Mouse (Mus musculus) spleen, postnatal 14 days (tissue): ENCODE results near the gene Olfr586.

Experiments
- DNase-seq, 2 experiments: peaks; one replicate each; pipeline ENCODE4 v3.0.0; 2021 to 2022; ENCODE audit warnings: low spot score in 2 of 2

The Olfr586 gene

DNA sequence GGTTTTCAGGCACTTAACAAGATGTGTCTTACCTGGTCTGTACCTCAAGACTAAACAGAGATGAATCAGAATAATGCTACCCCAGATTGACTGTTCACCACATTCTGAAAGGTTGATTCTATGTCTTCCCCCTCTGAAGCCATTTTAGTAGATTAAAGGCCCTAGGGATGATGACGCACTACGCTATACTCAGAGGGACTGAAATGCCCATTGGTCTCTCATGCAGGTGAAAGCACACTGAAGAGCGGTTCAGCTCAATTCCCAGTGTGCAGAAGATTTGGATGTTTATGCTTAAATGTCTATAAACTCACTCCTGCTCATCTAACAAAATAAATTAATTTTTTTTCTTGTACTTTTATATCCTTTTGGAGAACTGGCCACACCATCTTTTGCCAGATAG is at the start of gene Olfr586:
Olfr586 (minus strand) TSS at position 101 of the 400 bp plus-strand sequence.
- DNase-seq: no peak

GRCm38 (mm10) chr7:103169697-103170096 is 44.3 kb upstream of the Olfr586 start:
- DNase-seq: no peak

DNA sequence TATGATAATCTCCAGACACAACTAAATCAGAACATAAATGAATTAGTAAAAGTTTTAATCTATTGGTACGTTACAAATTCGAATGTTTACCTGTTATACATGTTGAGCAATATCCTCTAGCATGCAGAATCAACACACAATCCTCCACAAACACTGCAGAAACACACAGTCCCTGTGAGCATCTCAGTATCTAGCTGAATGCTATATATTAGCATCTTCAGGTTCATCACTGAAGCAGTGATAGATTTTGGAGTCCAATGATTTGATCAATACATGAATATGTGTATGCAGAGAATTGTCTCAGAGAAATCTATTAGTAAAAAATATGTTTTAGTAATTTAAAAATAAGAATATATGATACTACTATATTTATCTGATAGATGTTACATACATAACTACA is 30.8 kb upstream of the Olfr586 start, which contains the start of gene Olfr589:
Olfr589 (minus strand) TSS at position 101 of the 400 bp plus-strand sequence.
- no peak for DNase-seq

GRCm38 (mm10) chr7:103140579-103140978 is 15.1 kb upstream of the Olfr586 start, which contains the start of gene Olfr588-ps1:
TSS of gene Olfr588-ps1 (plus strand) at chr7:103140879.
- no peak for DNase-seq

- DNase-seq: no peak
Observed at GRCm38 (mm10) chr7:103119406-103119805, 6.0 kb downstream of the Olfr586 start.

DNA sequence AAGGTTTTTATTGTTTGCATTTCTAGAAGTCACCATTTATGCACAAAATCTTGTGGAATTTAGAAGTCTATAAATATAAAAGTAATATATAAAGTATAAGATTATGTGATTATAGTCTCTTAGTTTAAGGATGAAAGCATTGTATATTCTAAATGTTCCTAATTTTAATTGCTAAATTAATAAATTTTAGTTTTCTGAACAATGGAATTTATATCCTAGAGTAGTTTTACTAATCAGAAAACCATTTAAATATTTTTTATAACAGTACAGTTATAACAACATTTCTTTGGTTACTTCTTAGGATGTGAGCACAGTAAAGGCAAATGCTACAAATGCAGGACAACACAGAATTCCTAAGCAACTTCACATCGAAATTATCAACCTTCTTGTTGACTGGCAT is 28.0 kb downstream of the Olfr586 start, which contains the start of gene Olfr585:
Olfr585 (plus strand) TSS at position 301 of the 400 bp plus-strand sequence.
- DNase-seq: no peak

- no peak for DNase-seq
Observed at GRCm38 (mm10) chr7:103081585-103081984, 43.9 kb downstream of the Olfr586 start, which contains the start of gene Olfr584. TSS of gene Olfr584 (plus strand) at chr7:103081885.
